Mouse (Mus musculus): ENCODE measurements around the gene Pth2. TPM values are rescaled to one million over a fixed set of nuclear protein-coding genes. Genes with fewer than 3 reads are reported as not detected.
A peak's percentile ranks its signal among the peaks of the same experiment; 100 is the strongest.

Pth2 gene
- polyA plus RNA-seq, 1 experiment from 2014 or later, result not detected

- WGBS, result 81% methylated on average over 7 of the region's 7 CpGs
- Histone ChIP-seq H3K27me3 (replicated peaks; ENCODE audit: control insufficient read depth, insufficient read depth, low read length) (0 out of 2 replicates have a peak, but pooled peaks cover 3% of the 10 kb centered on the region), H3K4me1 (ENCODE audit: control insufficient read depth, insufficient read depth, low read length) (peaks cover 8% of the 10 kb centered on the region; the same call in 1 of the 2 replicates), H3K4me2 (ENCODE audit: low read depth, low read length) (no peak overlapping the region), H3K4me3 (ENCODE audit: low read depth, low read length) (no peak overlapping the region), H3K27ac (replicated peaks; ENCODE audit: low read depth, low read length) (no peak overlapping the region), H3K9ac (ENCODE audit: low read depth, low read length) (no peak overlapping the region), H3K36me3 (ENCODE audit: control insufficient read depth, insufficient read depth, low read length) (no peaks in the 10 kb centered on the region), H3K9me3 (ENCODE audit: control insufficient read depth, low read length) (no peaks in the 10 kb centered on the region)
- ATAC-seq (ENCODE audit: low read depth) (no peak), DNase-seq (ENCODE audit: low spot score) (no peak)
Measured at GRCm38 (mm10) chr7:45192585-45193310, 12.0 kb downstream of the Pth2 start.

DNA sequence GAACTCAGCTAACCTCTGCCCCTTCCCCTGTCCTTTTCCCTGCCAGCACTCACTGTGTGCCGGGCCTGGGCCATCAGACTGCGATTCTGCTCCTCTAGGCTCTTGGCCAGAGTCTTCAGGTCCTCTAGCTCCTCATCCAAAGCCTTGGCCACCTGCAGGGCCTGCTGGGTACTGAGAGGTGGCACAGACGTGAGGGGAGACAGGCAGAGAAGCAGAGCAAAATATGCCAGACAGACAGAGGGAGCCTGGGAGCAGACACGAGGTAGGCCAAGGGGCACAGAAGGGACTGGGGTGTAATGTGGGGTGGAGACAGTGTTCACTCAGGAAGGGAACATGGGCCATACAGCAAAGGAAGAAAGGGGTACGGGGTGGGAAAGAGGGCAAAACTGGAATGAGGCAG, 12.6 kb downstream of the Pth2 start:
- no peak overlapping the region for H3K4me3 ChIP-seq (ENCODE audit: low read depth, low read length)
- no peak overlapping the region for H3K4me2 ChIP-seq (ENCODE audit: low read depth, low read length)
- no peak overlapping the region for H3K9ac ChIP-seq (ENCODE audit: low read depth, low read length)
- no peak for ATAC-seq (ENCODE audit: low read depth)
- H3K36me3 ChIP-seq (ENCODE audit: control insufficient read depth, insufficient read depth, low read length), result no peaks in the 10 kb centered on the region
- 0 out of 2 replicates have a peak, but pooled peaks cover 3% of the 10 kb centered on the region for H3K27me3 ChIP-seq (replicated peaks; ENCODE audit: control insufficient read depth, insufficient read depth, low read length)
- WGBS, result 70% methylated on average over 4 of the region's 5 CpGs
- no peaks in the 10 kb centered on the region for H3K9me3 ChIP-seq (ENCODE audit: control insufficient read depth, low read length)
- DNase-seq (ENCODE audit: low spot score), result no peak
- peaks cover 8% of the 10 kb centered on the region; the same call in 1 of the 2 replicates for H3K4me1 ChIP-seq (ENCODE audit: control insufficient read depth, insufficient read depth, low read length)
- H3K27ac ChIP-seq (replicated peaks; ENCODE audit: low read depth, low read length), result no peak overlapping the region

- Histone ChIP-seq H3K4me2 (ENCODE audit: low read depth, low read length) (no peak overlapping the region), H3K36me3 (ENCODE audit: control insufficient read depth, insufficient read depth, low read length) (no peaks in the 10 kb centered on the region), H3K27me3 (replicated peaks; ENCODE audit: control insufficient read depth, insufficient read depth, low read length) (0 out of 2 replicates have a peak, but pooled peaks cover 3% of the 10 kb centered on the region), H3K27ac (replicated peaks; ENCODE audit: low read depth, low read length) (no peak overlapping the region), H3K4me1 (ENCODE audit: control insufficient read depth, insufficient read depth, low read length) (peaks cover 8% of the 10 kb centered on the region; the same call in 1 of the 2 replicates), H3K9ac (ENCODE audit: low read depth, low read length) (no peak overlapping the region), H3K9me3 (ENCODE audit: control insufficient read depth, low read length) (no peaks in the 10 kb centered on the region), H3K4me3 (ENCODE audit: low read depth, low read length) (no peak overlapping the region)
- WGBS, result 74% methylated on average over 15 of the region's 17 CpGs
- no peak for DNase-seq (ENCODE audit: low spot score)
- no peak for ATAC-seq (ENCODE audit: low read depth)
Measured at GRCm38 (mm10) chr7:45193871-45194785, 13.3 kb downstream of the Pth2 start.

- Histone ChIP-seq H3K4me1 (ENCODE audit: control insufficient read depth, insufficient read depth, low read length) (peaks cover 8% of the 10 kb centered on the region; the same call in 1 of the 2 replicates), H3K4me2 (ENCODE audit: low read depth, low read length) (no peak overlapping the region), H3K27me3 (replicated peaks; ENCODE audit: control insufficient read depth, insufficient read depth, low read length) (no peaks in the 10 kb centered on the region), H3K27ac (replicated peaks; ENCODE audit: low read depth, low read length) (no peak overlapping the region), H3K9ac (ENCODE audit: low read depth, low read length) (no peak overlapping the region), H3K4me3 (ENCODE audit: low read depth, low read length) (no peak overlapping the region), H3K36me3 (ENCODE audit: control insufficient read depth, insufficient read depth, low read length) (no peaks in the 10 kb centered on the region), H3K9me3 (ENCODE audit: control insufficient read depth, low read length) (no peaks in the 10 kb centered on the region)
- ATAC-seq (ENCODE audit: low read depth) (no peak), DNase-seq (ENCODE audit: low spot score) (no peak)
- WGBS, result 55% methylated on average over 13 of the region's 13 CpGs
Measured at GRCm38 (mm10) chr7:45195341-45196175, 14.8 kb downstream of the Pth2 start.

DNA sequence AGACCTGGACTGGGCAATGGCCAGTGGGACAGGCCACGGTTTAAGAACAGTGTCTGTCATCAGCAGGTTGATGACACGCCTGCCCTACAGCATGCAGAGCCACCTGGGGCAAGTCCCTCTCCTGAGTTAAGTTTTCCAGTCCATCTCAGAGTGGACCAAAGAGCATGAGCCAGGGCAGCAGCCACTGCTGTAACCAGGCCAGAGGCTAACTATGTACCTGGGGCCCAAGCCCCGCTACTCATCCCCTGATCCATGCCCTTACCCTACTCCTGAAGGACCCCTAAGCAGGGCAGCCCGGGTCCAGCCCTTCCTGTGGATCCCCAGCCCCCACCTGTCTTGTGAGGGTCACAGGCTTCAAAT, 15.4 kb downstream of the Pth2 start:
- ATAC-seq (ENCODE audit: low read depth), result no peak

DNA sequence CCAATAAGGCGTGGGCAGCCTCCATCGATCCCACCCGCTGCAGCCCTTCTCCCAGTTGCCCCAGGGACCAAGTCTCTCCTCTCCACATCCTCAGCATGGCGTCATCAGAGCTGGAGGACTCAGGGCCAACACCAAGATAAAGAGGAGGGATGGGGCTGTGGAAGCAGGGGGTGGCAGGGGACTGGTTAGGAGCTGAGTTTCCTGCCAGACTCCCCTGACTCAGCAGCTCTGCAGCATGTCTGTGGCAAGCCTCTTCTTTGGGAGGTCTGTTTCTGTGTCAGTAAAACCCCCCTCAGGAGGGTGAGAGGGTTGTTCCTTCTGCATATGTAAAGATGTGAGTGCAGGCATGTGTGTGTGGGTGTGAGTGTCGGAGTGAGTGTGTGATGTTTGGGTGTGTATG, 16.2 kb downstream of the Pth2 start:
- Histone ChIP-seq H3K9me3 (ENCODE audit: control insufficient read depth, low read length) (no peaks in the 10 kb centered on the region), H3K36me3 (ENCODE audit: control insufficient read depth, insufficient read depth, low read length) (no peaks in the 10 kb centered on the region), H3K4me3 (ENCODE audit: low read depth, low read length) (no peak overlapping the region), H3K9ac (ENCODE audit: low read depth, low read length) (peak overlapping the region; percentile 14; the same call in 1 of the 2 replicates), H3K4me1 (ENCODE audit: control insufficient read depth, insufficient read depth, low read length) (0 out of 2 replicates have a peak, but pooled peaks cover 3% of the 10 kb centered on the region), H3K27ac (replicated peaks; ENCODE audit: low read depth, low read length) (no peak overlapping the region), H3K27me3 (replicated peaks; ENCODE audit: control insufficient read depth, insufficient read depth, low read length) (no peaks in the 10 kb centered on the region), H3K4me2 (ENCODE audit: low read depth, low read length) (no peak overlapping the region)
- 71% methylated on average over 4 of the region's 5 CpGs for WGBS
- no peak for ATAC-seq (ENCODE audit: low read depth)
- no peak for DNase-seq (ENCODE audit: low spot score)

More for the DNA sequence above, 15.4 kb downstream of the Pth2 start:
- DNase-seq (ENCODE audit: low spot score), result no peak
- Histone ChIP-seq H3K27ac (replicated peaks; ENCODE audit: low read depth, low read length) (no peak overlapping the region), H3K9me3 (ENCODE audit: control insufficient read depth, low read length) (no peaks in the 10 kb centered on the region), H3K9ac (ENCODE audit: low read depth, low read length) (no peak overlapping the region), H3K4me1 (ENCODE audit: control insufficient read depth, insufficient read depth, low read length) (peaks cover 8% of the 10 kb centered on the region; the same call in 1 of the 2 replicates), H3K27me3 (replicated peaks; ENCODE audit: control insufficient read depth, insufficient read depth, low read length) (no peaks in the 10 kb centered on the region), H3K4me2 (ENCODE audit: low read depth, low read length) (no peak overlapping the region), H3K36me3 (ENCODE audit: control insufficient read depth, insufficient read depth, low read length) (no peaks in the 10 kb centered on the region), H3K4me3 (ENCODE audit: low read depth, low read length) (no peak overlapping the region)
- 73% methylated on average over 4 of the region's 4 CpGs for WGBS

- 13% methylated on average over 5 of the region's 5 CpGs for WGBS
- DNase-seq (ENCODE audit: low spot score), result peak; percentile 87
- no peak overlapping the region for H3K4me3 ChIP-seq (ENCODE audit: low read depth, low read length)
- no peaks in the 10 kb centered on the region for H3K9me3 ChIP-seq (ENCODE audit: control insufficient read depth, low read length)
- H3K9ac ChIP-seq (ENCODE audit: low read depth, low read length), result 0 out of 2 replicates have a peak overlapping the region, but pooled peaks have one; percentile 19
- H3K4me1 ChIP-seq (ENCODE audit: control insufficient read depth, insufficient read depth, low read length), result no peaks in the 10 kb centered on the region
- no peak overlapping the region for H3K4me2 ChIP-seq (ENCODE audit: low read depth, low read length)
- no peaks in the 10 kb centered on the region for H3K36me3 ChIP-seq (ENCODE audit: control insufficient read depth, insufficient read depth, low read length)
- H3K27me3 ChIP-seq (replicated peaks; ENCODE audit: control insufficient read depth, insufficient read depth, low read length), result no peaks in the 10 kb centered on the region
- peak; percentile 56; the same call in 1 of the 2 replicates for ATAC-seq (ENCODE audit: low read depth)
- no peak overlapping the region for H3K27ac ChIP-seq (replicated peaks; ENCODE audit: low read depth, low read length)
Measured at GRCm38 (mm10) chr7:45198435-45198834, 17.6 kb downstream of the Pth2 start.

- H3K27ac ChIP-seq (replicated peaks; ENCODE audit: low read depth, low read length), result no peak overlapping the region
- 78% methylated on average over 11 of the region's 11 CpGs for WGBS
- no peak overlapping the region for H3K4me3 ChIP-seq (ENCODE audit: low read depth, low read length)
- H3K36me3 ChIP-seq (ENCODE audit: control insufficient read depth, insufficient read depth, low read length), result no peaks in the 10 kb centered on the region
- no peak for ATAC-seq (ENCODE audit: low read depth)
- 0 out of 2 replicates have a peak overlapping the region, but pooled peaks have one; percentile 19 for H3K9ac ChIP-seq (ENCODE audit: low read depth, low read length)
- no peak for DNase-seq (ENCODE audit: low spot score)
- H3K4me1 ChIP-seq (ENCODE audit: control insufficient read depth, insufficient read depth, low read length), result no peaks in the 10 kb centered on the region
- H3K9me3 ChIP-seq (ENCODE audit: control insufficient read depth, low read length), result no peaks in the 10 kb centered on the region
- no peaks in the 10 kb centered on the region for H3K27me3 ChIP-seq (replicated peaks; ENCODE audit: control insufficient read depth, insufficient read depth, low read length)
- no peak overlapping the region for H3K4me2 ChIP-seq (ENCODE audit: low read depth, low read length)
Measured at GRCm38 (mm10) chr7:45198961-45199360, 18.2 kb downstream of the Pth2 start.

All from embryonic facial prominence, embryonic 14.5 days (tissue).